Mouse (Mus musculus) hindbrain, embryonic 14.5 days (tissue): ENCODE measurements around the gene Rpusd3. TPM values are rescaled to one million over a fixed set of nuclear protein-coding genes. Genes with fewer than 3 reads are reported as not detected.
A peak's percentile ranks its signal among the peaks of the same experiment; 100 is the strongest.

Experiments
- ATAC-seq: fragments of 200-750 bp; cut with Nextera tagmentation; 2 replicates; pipeline ENCODE4 v1.8.0; 2017; ENCODE audit warnings: moderate number of reproducible peaks, mild to moderate bottlenecking, moderate TSS enrichment, moderate library complexity; ENCODE audit not compliant: low FRiP score
- DNase-seq: peaks from one replicate; pipeline ENCODE4 v3.0.0-alpha.2; 2015; ENCODE audit warnings: low spot score
- H3K27ac ChIP-seq: fragments of 300-500 bp; sonication (generic); 2 replicates; pipeline ENCODE4 v1.5.1; 2014; ENCODE audit warnings: mild to moderate bottlenecking, moderate library complexity
- H3K27me3 ChIP-seq: fragments of 300-500 bp; sonication (generic); 2 replicates; pipeline ENCODE4 v1.6.1; 2014; ENCODE audit warnings: mild to moderate bottlenecking, low read length, mixed read lengths; ENCODE audit not compliant: control insufficient read depth, insufficient read depth
- H3K36me3 ChIP-seq: fragments of 300-500 bp; sonication (generic); replicated peaks from 2 replicates; pipeline ENCODE4 v1.6.1; 2014; ENCODE audit not compliant: control insufficient read depth, insufficient read depth
- H3K4me1 ChIP-seq: fragments of 300-500 bp; sonication (generic); replicated peaks from 2 replicates; pipeline ENCODE4 v1.6.1; 2014; ENCODE audit warnings: antibody characterized with exemption, low read length, mixed read lengths; ENCODE audit not compliant: control insufficient read depth, insufficient read depth
- H3K4me2 ChIP-seq: fragments of 300-500 bp; sonication (generic); replicated peaks from 2 replicates; pipeline ENCODE4 v1.6.1; 2014; ENCODE audit warnings: mild to moderate bottlenecking, moderate library complexity
- H3K4me3 ChIP-seq: fragments of 300-500 bp; sonication (generic); replicated peaks from 2 replicates; pipeline ENCODE4 v1.5.1; 2014; ENCODE audit warnings: mild to moderate bottlenecking, low read length
- H3K9ac ChIP-seq: fragments of 300-500 bp; sonication (generic); 2 replicates; pipeline ENCODE4 v1.6.1; 2014
- H3K9me3 ChIP-seq: fragments of 300-500 bp; sonication (generic); 2 replicates; pipeline ENCODE4 v1.6.1; 2016; ENCODE audit warnings: low read length; ENCODE audit not compliant: control insufficient read depth
- WGBS: fragments of 180-500 bp; shearing (Covaris S2); extraction: QIAGEN DNeasy Blood & Tissue Kit; methylation state at CpG from one replicate; pipeline ENCODE4 v1.1.7; 2014; 5-methylcytosine and 5-hydroxymethylcytosine counted together
- polyA plus RNA-seq: library from polyadenylated mRNA; unstranded; fragments of >200 nt; fragmentation: Nextera tagmentation; extraction: Ambion mirVana; gene quantifications from 2 replicates; pipeline ENCODE4 v1.2.1, GENCODE M21; 2014

Gene Rpusd3
- polyA plus RNA-seq, 1 experiment from 2014 or later = 19.0 TPM

DNA sequence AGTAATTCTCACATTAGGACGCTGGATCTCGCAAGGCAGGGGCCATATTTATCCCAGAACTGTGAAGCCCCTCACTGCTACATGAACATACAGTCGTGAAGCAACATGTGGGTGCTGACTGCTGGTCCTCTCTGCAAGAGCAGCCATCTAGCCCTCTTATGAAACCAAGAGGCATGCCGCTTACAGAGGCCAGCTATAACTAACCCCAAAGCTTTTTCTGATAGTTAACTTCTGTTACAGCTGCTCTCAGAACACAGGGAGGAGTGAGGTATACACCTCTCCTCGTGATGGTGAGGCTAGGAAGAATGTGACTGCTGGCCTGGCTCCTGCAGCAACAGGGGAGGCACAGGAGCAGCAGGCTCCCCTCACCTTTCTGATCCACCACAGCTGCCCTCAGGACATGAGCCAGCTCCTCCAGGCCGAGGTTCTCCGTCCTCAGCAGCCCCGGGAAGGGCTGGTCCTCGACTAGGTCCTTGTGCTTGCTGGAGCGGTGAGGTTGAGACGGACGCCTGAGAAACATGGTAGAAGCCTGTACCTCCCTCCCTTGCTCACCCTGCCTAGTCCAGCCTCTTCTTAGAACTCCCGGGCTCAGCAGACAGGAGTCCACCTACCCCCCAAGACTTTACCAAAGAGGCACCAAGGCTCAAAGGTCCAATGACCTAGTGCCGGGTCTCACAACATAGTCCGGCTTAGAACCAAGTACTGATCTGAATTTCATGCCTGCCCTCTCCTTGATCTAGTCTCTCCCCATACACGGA lies 520 bp downstream of the Rpusd3 start:
- no peak overlapping the region for H3K27ac ChIP-seq
- H3K4me2 ChIP-seq = peak overlapping the region; percentile 78
- no peaks in the 10 kb centered on the region for H3K27me3 ChIP-seq
- ATAC-seq (peak; percentile 64), DNase-seq (peak; percentile 38)
- H3K4me1 ChIP-seq = peaks cover 17% of the 10 kb centered on the region
- H3K36me3 ChIP-seq = peaks cover 13% of the 10 kb centered on the region
- H3K4me3 ChIP-seq = peak overlapping the region; percentile 51
- 16% methylated on average over 16 of the region's 16 CpGs for WGBS
- no peaks in the 10 kb centered on the region for H3K9me3 ChIP-seq
- H3K9ac ChIP-seq = peak overlapping the region; percentile 65

DNA sequence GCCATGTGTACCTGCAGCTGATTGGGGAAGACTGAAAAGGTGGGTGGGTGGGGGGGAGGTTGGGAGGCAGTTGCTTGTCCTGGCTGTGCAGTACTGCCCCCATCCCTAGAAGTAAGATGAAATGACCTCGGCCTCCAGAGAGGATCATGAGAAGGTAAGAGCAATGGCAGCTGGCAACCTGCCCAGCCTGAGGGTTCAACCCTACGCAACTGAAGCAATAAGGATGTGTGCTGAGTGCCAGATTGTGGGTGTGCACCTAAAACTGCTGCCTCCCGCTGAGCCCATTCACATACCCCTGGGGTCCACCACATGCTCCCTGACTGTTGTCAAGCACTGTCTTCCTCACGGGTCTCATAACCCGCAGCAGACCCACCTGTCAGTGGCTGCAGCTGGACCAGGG lies 2.7 kb downstream of the Rpusd3 start:
- H3K4me1 ChIP-seq = peaks cover 17% of the 10 kb centered on the region
- ATAC-seq (no peak), DNase-seq (no peak)
- peaks cover 16% of the 10 kb centered on the region for H3K36me3 ChIP-seq
- H3K4me2 ChIP-seq = no peak overlapping the region
- H3K9ac ChIP-seq = no peak overlapping the region
- no peaks in the 10 kb centered on the region for H3K9me3 ChIP-seq
- H3K27ac ChIP-seq = no peak overlapping the region
- 77% methylated on average over 5 of the region's 5 CpGs for WGBS
- H3K27me3 ChIP-seq = no peaks in the 10 kb centered on the region
- H3K4me3 ChIP-seq = no peak overlapping the region

GRCm38 (mm10) chr6:113410001-113410400 lies 9.1 kb downstream of the Rpusd3 start:
- ATAC-seq (no peak), DNase-seq (no peak)
- H3K4me2 ChIP-seq = no peak overlapping the region
- no peak overlapping the region for H3K9ac ChIP-seq
- no peak overlapping the region for H3K4me3 ChIP-seq
- H3K27ac ChIP-seq = no peak overlapping the region
- 84% methylated on average over 1 of the region's 1 CpGs for WGBS
- H3K4me1 ChIP-seq = no peaks in the 10 kb centered on the region
- H3K9me3 ChIP-seq = no peaks in the 10 kb centered on the region
- H3K27me3 ChIP-seq = no peaks in the 10 kb centered on the region
- peaks cover 45% of the 10 kb centered on the region for H3K36me3 ChIP-seq

DNA sequence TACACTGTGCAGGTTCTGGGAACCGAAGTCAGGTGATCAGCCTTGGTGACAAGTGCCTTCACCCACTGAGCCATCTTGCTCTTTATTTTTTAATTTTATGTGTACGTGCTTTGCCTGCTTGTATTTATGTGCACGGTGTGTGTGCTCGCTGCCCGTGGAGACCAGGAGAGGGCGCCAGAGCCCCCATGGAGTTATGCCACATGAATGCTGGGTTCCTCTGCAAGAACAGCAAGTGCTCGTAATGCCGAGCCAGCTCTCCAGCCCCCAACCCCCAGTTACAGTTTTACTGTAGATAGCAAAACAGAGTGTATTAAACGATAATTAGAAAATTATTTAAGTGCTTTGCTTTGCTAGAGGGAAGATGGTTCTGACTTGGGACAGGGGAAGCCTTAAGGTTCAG lies 12.5 kb downstream of the Rpusd3 start:
- H3K36me3 ChIP-seq = peaks cover 33% of the 10 kb centered on the region
- H3K27ac ChIP-seq = no peak overlapping the region
- H3K4me2 ChIP-seq = no peak overlapping the region
- ATAC-seq (no peak), DNase-seq (no peak)
- H3K9me3 ChIP-seq = no peaks in the 10 kb centered on the region
- H3K9ac ChIP-seq = no peak overlapping the region
- no peak overlapping the region for H3K4me3 ChIP-seq
- H3K4me1 ChIP-seq = no peaks in the 10 kb centered on the region
- H3K27me3 ChIP-seq = no peaks in the 10 kb centered on the region
- 84% methylated on average over 9 of the region's 9 CpGs for WGBS

DNA sequence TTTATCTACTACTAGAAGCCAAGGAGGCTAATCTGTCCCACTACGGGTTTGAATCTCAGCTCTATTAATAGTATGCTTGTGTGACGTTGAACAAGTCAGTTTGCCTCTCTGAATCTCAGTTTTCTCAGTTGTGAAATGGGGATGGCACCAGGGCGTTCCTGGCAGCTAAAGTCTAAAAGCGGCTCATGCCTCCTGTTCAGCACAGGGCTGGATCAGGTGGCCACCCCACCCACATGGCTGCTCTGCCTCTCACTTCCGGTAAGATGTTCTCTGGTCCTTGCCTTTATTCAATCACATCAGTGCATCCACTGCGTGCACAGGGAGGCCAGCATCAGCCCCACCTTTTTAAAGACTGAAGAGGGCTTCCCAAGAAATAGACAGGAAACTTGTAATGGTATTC lies 13.7 kb downstream of the Rpusd3 start:
- Histone ChIP-seq H3K4me2 (no peak overlapping the region), H3K4me3 (no peak overlapping the region), H3K27me3 (no peaks in the 10 kb centered on the region), H3K27ac (no peak overlapping the region), H3K4me1 (no peaks in the 10 kb centered on the region), H3K9me3 (no peaks in the 10 kb centered on the region), H3K9ac (no peak overlapping the region), H3K36me3 (peaks cover 33% of the 10 kb centered on the region)
- ATAC-seq (no peak), DNase-seq (no peak)
- WGBS = 90% methylated on average over 6 of the region's 6 CpGs

GRCm38 (mm10) chr6:113404649-113405448 lies 14.3 kb downstream of the Rpusd3 start:
- no peak overlapping the region for H3K4me2 ChIP-seq
- H3K27me3 ChIP-seq = no peaks in the 10 kb centered on the region
- H3K36me3 ChIP-seq = peaks cover 33% of the 10 kb centered on the region
- no peak overlapping the region for H3K4me3 ChIP-seq
- ATAC-seq (peak; percentile 24; the same call in 1 of the 2 replicates), DNase-seq (no peak)
- 75% methylated on average over 12 of the region's 12 CpGs for WGBS
- H3K27ac ChIP-seq = no peak overlapping the region
- H3K9me3 ChIP-seq = no peaks in the 10 kb centered on the region
- no peak overlapping the region for H3K9ac ChIP-seq
- H3K4me1 ChIP-seq = no peaks in the 10 kb centered on the region

- no peak overlapping the region for H3K4me2 ChIP-seq
Observed at GRCm38 (mm10) chr6:113402094-113402493, 17.0 kb downstream of the Rpusd3 start.

GRCm38 (mm10) chr6:113396270-113397030 lies 22.7 kb downstream of the Rpusd3 start:
- Histone ChIP-seq H3K4me3 (no peak overlapping the region), H3K9ac (no peak overlapping the region), H3K27me3 (no peaks in the 10 kb centered on the region), H3K36me3 (peaks cover 17% of the 10 kb centered on the region), H3K4me2 (no peak overlapping the region), H3K4me1 (peaks cover 9% of the 10 kb centered on the region; the same call in 1 of the 2 replicates), H3K9me3 (no peaks in the 10 kb centered on the region), H3K27ac (no peak overlapping the region)
- DNase-seq (no peak), ATAC-seq (no peak)
- WGBS = 87% methylated on average over 10 of the region's 10 CpGs

More at GRCm38 (mm10) chr6:113402094-113402493, 17.0 kb downstream of the Rpusd3 start:
- Histone ChIP-seq H3K9me3 (no peaks in the 10 kb centered on the region), H3K27me3 (no peaks in the 10 kb centered on the region), H3K4me1 (no peaks in the 10 kb centered on the region), H3K4me3 (no peak overlapping the region), H3K27ac (no peak overlapping the region), H3K36me3 (peaks cover 20% of the 10 kb centered on the region), H3K9ac (no peak overlapping the region)
- DNase-seq (no peak), ATAC-seq (no peak)
- WGBS = 92% methylated on average over 13 of the region's 13 CpGs

DNA sequence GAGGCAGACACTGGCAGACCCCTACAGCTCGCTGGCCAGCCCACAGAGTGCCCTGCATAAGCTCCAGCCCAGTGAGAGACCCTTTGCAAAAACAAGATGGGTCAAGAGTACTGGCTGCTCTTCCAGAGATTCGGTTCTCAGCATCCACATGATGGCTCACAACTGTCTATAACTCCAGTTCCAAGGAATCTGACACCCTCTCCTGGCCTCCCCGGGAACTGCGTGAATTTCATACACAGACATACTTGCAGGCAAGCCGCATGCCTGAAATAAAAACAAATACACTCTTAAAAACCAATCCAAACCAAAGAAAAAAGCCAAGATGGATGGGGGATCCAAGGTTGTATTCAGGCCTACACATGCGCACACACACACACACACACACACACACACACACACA lies 23.6 kb downstream of the Rpusd3 start:
- WGBS = 94% methylated on average over 6 of the region's 6 CpGs
- no peaks in the 10 kb centered on the region for H3K27me3 ChIP-seq
- H3K4me2 ChIP-seq = no peak overlapping the region
- no peak for ATAC-seq
- no peak overlapping the region for H3K9ac ChIP-seq
- no peak overlapping the region for H3K27ac ChIP-seq
- H3K4me1 ChIP-seq = peaks cover 9% of the 10 kb centered on the region; the same call in 1 of the 2 replicates
- DNase-seq = no peak
- no peaks in the 10 kb centered on the region for H3K9me3 ChIP-seq
- peaks cover 22% of the 10 kb centered on the region for H3K36me3 ChIP-seq
- H3K4me3 ChIP-seq = no peak overlapping the region
